Mouse (Mus musculus) bone marrow macrophage, adult 2 months (primary cell): ENCODE measurements around the gene Scube1. TPM values are rescaled to one million over a fixed set of nuclear protein-coding genes. Genes with fewer than 3 reads are reported as not detected.

Experiments
- H3K27ac ChIP-seq: 2 replicates; pipeline ENCODE4 v1.5.1; 2012; ENCODE audit warnings: low read depth, low read length; ENCODE audit not compliant: insufficient read depth
- H3K4me1 ChIP-seq: 2 replicates; pipeline ENCODE4 v1.6.1; 2012; ENCODE audit warnings: low read length; ENCODE audit not compliant: control insufficient read depth, insufficient read depth
- H3K4me3 ChIP-seq: 2 replicates; pipeline ENCODE4 v1.5.1; 2012; ENCODE audit warnings: mild to moderate bottlenecking, low read length, moderate library complexity; ENCODE audit not compliant: insufficient read depth
- CTCF ChIP-seq: IDR thresholded peaks from 2 replicates; pipeline ENCODE4 v1.5.1; 2012; ENCODE audit warnings: low read depth, mild to moderate bottlenecking, low read length, moderate library complexity
- POLR2A ChIP-seq: IDR thresholded peaks from 2 replicates; pipeline ENCODE4 v1.6.1; 2012; ENCODE audit warnings: mild to moderate bottlenecking, low read depth, low read length, borderline replicate concordance
- polyA plus RNA-seq: library from polyadenylated mRNA; stranded (reverse); fragments of >200 nt; gene quantifications from 2 replicates; pipeline ENCODE4 v1.2.4, GENCODE M21; 2012; ENCODE audit not compliant: missing spikeins, insufficient read depth, insufficient read length

Gene Scube1
- polyA plus RNA-seq, 1 experiment = not detected

DNA sequence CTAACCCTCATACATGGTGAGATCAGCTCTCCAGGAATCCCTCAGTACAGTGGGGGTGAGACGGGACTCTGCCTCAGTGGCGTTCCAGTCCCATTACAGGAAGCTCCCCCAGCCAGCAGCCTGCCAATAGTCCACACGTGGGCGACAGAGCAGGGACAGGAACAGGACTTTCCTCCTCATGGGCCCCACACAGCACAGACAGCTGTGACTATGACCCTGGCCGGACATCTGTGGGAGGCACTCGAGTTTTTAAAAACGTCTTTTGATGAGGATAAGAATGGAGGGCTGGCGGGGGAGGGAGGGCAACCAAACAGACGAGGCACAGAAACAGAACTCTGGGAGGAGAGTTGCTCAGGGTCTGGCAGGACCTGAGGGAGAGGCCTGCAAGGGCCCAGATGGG is 38.2 kb downstream of the Scube1 start:
- no peak overlapping the region for H3K27ac ChIP-seq
- TF ChIP-seq POLR2A = no peak
- no peak for TF ChIP-seq CTCF
- H3K4me3 ChIP-seq = no peak overlapping the region
- H3K4me1 ChIP-seq = no peaks in the 10 kb centered on the region

DNA sequence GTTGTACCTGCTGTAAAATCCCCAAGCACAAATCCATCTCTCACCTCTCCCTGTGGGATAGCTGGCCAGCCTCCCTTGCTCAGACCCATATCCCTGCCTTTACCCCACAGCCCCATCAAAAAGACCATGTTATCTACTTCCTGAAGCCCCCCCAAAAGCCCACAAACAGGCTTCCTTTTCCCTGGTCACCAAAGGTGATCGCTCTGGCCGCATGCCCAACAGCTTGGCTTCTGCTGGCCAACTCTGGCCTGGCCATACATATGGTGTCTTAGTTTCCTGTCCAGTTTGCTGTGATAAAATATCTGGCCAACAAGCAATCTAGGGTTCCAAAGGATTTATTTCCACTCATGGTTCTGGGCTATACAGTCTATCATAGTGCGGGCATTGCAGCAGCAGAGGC is 38.9 kb downstream of the Scube1 start:
- Histone ChIP-seq H3K4me1 (no peaks in the 10 kb centered on the region), H3K27ac (no peak overlapping the region), H3K4me3 (no peak overlapping the region)
- TF ChIP-seq POLR2A = no peak
- no peak for TF ChIP-seq CTCF

DNA sequence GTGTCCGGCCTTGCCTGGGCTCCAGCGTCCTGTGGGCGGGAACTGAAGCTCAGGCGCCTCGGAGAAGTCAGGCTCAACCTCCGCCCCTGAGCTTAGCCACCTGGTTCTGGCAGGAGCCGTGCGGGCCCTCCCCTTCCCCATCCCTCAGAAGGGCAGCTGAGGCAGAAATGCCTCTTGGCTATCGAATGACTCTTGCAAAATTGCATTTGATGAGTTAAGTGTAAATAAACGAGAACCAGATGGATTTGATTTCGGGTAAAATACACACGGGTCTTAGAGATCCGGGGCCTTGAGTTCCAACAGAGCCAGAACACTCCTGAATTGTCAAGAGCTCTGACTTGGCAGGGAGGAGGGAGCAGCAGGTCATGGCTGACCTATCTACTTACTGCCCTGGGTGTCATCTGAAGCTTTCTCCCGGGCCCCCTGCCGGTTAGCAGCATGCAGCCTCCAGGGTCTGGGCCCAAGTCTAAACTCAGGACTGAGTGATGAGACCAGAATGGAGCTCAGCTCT is 41.7 kb downstream of the Scube1 start:
- TF ChIP-seq POLR2A = no peak
- no peak for TF ChIP-seq CTCF
- H3K27ac ChIP-seq = no peak overlapping the region
- no peak overlapping the region for H3K4me3 ChIP-seq
- H3K4me1 ChIP-seq = no peaks in the 10 kb centered on the region

DNA sequence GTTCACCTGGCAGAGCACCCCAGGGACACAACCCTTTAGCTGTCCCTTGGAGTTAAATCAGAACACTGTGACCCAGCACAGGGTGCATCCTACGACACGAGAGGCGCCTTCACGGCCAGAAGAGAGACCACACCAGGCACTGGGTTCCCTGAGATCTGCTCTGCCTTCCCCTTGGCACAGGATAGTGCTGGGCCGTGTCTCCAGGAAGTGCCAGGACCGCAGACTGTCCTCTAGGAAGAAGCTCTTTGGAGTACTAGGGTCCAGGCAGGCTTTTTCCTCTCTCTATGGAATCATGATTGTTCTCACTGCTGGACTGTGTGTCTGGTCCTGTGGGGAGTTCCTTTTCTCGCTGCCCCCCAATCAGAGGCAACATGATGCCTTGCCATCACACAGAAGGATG is 44.5 kb downstream of the Scube1 start:
- H3K27ac ChIP-seq = no peak overlapping the region
- H3K4me1 ChIP-seq = no peaks in the 10 kb centered on the region
- no peak for TF ChIP-seq CTCF
- no peak for TF ChIP-seq POLR2A
- no peak overlapping the region for H3K4me3 ChIP-seq

DNA sequence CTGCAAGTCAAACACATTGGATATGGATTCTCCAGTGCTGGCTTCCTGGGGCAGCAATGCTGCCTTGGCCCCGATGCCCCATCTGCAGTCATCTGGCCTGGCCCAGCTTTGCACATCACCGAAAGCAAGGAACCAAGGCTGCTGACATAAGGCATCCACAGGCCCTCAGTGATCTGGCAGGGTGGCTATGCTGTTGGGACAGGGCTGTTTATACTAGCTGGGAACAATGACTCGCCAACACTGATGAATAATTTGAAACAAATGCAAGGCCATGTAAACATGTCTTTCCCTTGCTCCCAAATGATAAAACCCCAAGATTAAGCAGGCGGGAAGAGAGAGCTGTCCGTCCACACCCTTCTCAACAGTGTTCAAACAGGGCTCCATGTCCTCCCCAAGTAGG is 45.1 kb downstream of the Scube1 start:
- no peak overlapping the region for H3K4me3 ChIP-seq
- no peaks in the 10 kb centered on the region for H3K4me1 ChIP-seq
- H3K27ac ChIP-seq = no peak overlapping the region
- no peak for TF ChIP-seq POLR2A
- TF ChIP-seq CTCF = no peak

DNA sequence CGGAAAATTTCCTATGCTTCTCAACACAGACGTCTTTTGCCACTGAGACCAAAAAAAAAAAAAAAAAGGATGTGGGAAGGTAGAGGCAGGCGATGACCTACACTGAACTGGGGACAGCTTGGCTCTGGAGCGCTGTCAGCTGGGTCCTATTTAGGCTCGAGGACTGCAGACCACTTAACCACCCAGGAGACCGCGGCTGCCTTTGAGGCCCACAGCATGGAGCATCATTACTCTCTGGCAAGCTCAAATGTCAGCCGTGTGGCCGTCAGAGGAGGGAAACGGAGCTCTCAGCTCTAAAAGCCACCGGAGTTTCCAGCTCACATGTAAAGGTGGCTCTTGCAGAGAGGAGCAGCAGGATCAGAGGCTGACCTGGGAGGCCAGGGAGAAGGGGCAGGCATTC is 46.2 kb downstream of the Scube1 start:
- Histone ChIP-seq H3K4me1 (no peaks in the 10 kb centered on the region), H3K27ac (no peak overlapping the region), H3K4me3 (no peak overlapping the region)
- no peak for TF ChIP-seq CTCF
- TF ChIP-seq POLR2A = no peak

DNA sequence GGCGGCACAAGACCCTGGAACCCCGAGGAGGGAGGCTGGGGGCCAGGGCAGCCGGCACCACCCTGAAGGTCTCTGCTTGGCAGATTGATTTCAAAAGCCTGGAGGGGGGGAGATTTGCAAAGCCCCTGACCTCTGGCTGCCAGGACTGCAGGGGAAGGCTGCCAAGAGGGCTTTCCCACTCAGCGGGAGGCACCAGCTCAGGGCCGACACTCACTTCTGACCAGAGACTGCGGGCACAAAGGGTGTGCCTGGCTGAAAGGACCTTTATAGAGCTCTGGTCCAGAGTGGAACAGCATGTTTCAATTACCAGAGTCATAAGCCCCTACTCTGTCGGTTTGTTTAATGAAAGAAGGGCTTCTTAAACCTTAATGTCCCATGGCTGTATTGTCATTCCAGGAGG is 46.7 kb downstream of the Scube1 start:
- no peak overlapping the region for H3K27ac ChIP-seq
- H3K4me1 ChIP-seq = no peaks in the 10 kb centered on the region
- no peak for TF ChIP-seq CTCF
- TF ChIP-seq POLR2A = no peak
- no peak overlapping the region for H3K4me3 ChIP-seq

DNA sequence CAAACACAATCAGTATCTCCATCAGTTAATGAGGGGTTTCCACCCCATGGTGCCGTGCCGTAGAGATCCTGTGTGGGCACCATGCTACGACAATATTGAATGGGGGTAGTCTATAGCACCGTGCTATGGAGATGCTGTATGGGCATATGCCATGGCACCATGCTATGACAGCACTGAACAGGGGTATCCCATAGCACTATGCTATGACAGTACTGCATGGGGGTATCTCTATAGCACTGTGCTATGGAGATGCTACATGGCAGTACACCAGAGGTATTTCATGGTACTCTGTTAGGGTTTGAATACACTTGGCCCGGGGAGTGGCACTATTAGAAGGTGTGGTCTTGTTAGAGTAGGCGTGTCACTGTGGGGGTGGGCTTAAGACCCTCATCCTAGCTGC is 47.7 kb downstream of the Scube1 start:
- no peak for TF ChIP-seq POLR2A
- TF ChIP-seq CTCF = no peak
- H3K27ac ChIP-seq = no peak overlapping the region
- no peaks in the 10 kb centered on the region for H3K4me1 ChIP-seq
- H3K4me3 ChIP-seq = no peak overlapping the region

DNA sequence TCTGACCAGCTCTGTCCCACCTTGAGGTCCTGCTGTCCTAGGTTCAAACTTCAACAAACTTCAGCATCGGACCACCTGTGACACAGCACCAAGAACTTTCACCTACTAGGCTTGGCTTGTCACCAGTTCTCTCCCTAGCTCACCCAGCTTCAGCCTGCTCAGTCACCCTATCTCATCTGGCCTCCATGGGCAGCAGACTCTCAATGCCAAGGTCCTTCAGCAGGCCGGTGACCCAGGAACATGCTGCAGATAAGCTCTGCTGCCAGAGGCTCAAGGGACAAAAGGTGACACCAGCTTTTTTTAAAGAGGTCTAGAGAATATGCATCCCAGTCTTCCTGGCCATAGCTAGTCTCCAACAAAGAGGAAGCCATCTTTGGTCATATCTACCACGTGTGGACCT is 48.5 kb downstream of the Scube1 start:
- Histone ChIP-seq H3K27ac (no peak overlapping the region), H3K4me3 (no peak overlapping the region), H3K4me1 (no peaks in the 10 kb centered on the region)
- TF ChIP-seq CTCF (no peak), POLR2A (no peak)

DNA sequence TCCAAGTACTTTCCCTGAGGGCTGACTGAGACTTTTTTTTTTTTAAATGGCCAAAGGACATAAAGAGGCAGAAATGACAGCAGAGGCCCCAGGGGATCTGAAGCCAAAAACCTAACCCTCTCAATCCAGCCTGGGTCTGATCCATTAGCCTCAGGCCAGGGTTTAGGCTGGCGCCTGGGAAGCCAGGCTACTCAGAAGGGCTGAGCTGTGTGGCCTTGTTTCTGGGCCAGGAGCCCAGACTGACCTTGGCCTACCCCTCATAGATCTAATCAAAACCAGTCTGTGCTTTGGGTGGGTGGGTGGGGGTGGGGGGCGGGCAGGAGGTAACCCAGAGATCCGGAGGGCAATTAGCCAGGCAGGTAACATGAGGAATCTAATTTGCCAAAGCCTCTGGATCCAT is 51.2 kb downstream of the Scube1 start:
- Histone ChIP-seq H3K27ac (no peak overlapping the region), H3K4me3 (no peak overlapping the region), H3K4me1 (no peaks in the 10 kb centered on the region)
- TF ChIP-seq CTCF = no peak
- TF ChIP-seq POLR2A = no peak

DNA sequence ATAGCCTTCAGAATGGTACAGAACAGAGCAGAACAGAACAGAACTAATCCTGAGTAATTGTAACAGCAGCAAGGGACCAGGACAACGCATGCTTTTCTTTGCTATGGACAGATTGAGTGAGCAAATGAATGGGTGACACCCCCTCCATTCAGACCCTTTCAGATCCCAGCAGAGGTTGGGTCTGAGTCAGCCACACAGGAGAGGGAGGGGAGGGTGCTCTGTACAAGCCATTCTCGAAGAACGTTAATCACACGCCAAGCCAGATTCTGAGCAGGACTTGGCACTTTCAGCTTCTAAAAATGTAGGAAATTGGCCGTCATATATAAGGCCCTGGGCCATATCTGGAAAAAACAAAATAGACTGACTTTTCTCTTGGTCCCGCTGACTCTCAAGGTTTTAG is 57.3 kb downstream of the Scube1 start:
- TF ChIP-seq POLR2A (no peak), CTCF (no peak)
- no peak overlapping the region for H3K4me3 ChIP-seq
- no peaks in the 10 kb centered on the region for H3K4me1 ChIP-seq
- H3K27ac ChIP-seq = no peak overlapping the region
